Mouse (Mus musculus) frontal cortex, postnatal 36 days (tissue): ENCODE measurements around the gene Nup214.
A peak's percentile ranks its signal among the peaks of the same experiment; 100 is the strongest.

ENCODE experiments used
- DNase-seq, 2 experiments: peaks; one replicate each; pipeline ENCODE4 v3.0.0; 2022; ENCODE audit warnings: low spot score in 2 of 2

Nup214 gene

GRCm38 (mm10) chr2:32102944-32103343 is 128.7 kb downstream of the Nup214 start:
- DNase-seq, result no peak

GRCm38 (mm10) chr2:32103557-32103956 is 129.3 kb downstream of the Nup214 start:
- DNase-seq, result peak; percentile 45 to 49
